Mouse (Mus musculus) heart, embryonic 12.5 days (tissue): ENCODE measurements around the gene Dcaf11. TPM values are rescaled to one million over a fixed set of nuclear protein-coding genes. Genes with fewer than 3 reads are reported as not detected.

ENCODE experiments used
- ATAC-seq: fragments of 200-750 bp; cut with Nextera tagmentation; 2 replicates; pipeline ENCODE4 v1.8.0; 2017; ENCODE audit warnings: moderate TSS enrichment, moderate library complexity; ENCODE audit not compliant: insufficient number of reproducible peaks, low FRiP score
- H3K27ac ChIP-seq: fragments of 300-500 bp; sonication (generic); 2 replicates; pipeline ENCODE4 v1.5.1; 2016; ENCODE audit warnings: mild to moderate bottlenecking, moderate library complexity; ENCODE audit not compliant: poor library complexity, severe bottlenecking
- H3K27me3 ChIP-seq: fragments of 300-500 bp; sonication (generic); replicated peaks from 2 replicates; pipeline ENCODE4 v1.6.1; 2016; ENCODE audit warnings: mild to moderate bottlenecking, moderate library complexity
- H3K36me3 ChIP-seq: fragments of 300-500 bp; sonication (generic); 2 replicates; pipeline ENCODE4 v1.6.1; 2016; ENCODE audit warnings: mild to moderate bottlenecking, moderate library complexity
- H3K4me1 ChIP-seq: fragments of 300-500 bp; sonication (generic); replicated peaks from 2 replicates; pipeline ENCODE4 v1.6.1; 2016; ENCODE audit warnings: mild to moderate bottlenecking
- H3K4me2 ChIP-seq: fragments of 300-500 bp; sonication (generic); 2 replicates; pipeline ENCODE4 v1.6.1; 2016; ENCODE audit warnings: mild to moderate bottlenecking, moderate library complexity
- H3K4me3 ChIP-seq: fragments of 300-500 bp; sonication (generic); 2 replicates; pipeline ENCODE4 v1.5.1; 2016; ENCODE audit warnings: mild to moderate bottlenecking
- H3K9ac ChIP-seq: fragments of 300-500 bp; sonication (generic); 2 replicates; pipeline ENCODE4 v1.6.1; 2016; ENCODE audit warnings: mild to moderate bottlenecking, moderate library complexity
- H3K9me3 ChIP-seq: fragments of 300-500 bp; sonication (generic); replicated peaks from 2 replicates; pipeline ENCODE4 v1.6.1; 2016; ENCODE audit warnings: mild to moderate bottlenecking, moderate library complexity
- WGBS: fragments of 180-500 bp; shearing (Covaris S2); methylation state at CpG from one replicate; pipeline ENCODE4 v1.1.7; 2016; 5-methylcytosine and 5-hydroxymethylcytosine counted together
- polyA plus RNA-seq: library from polyadenylated mRNA; unstranded; fragments of >200 nt; fragmentation: Nextera tagmentation; extraction: Ambion mirVana; gene quantifications from 2 replicates; pipeline ENCODE4 v1.2.1, GENCODE M21; 2016

The Dcaf11 gene
- polyA plus RNA-seq, 1 experiment from 2014 or later, result 78.7 TPM

DNA sequence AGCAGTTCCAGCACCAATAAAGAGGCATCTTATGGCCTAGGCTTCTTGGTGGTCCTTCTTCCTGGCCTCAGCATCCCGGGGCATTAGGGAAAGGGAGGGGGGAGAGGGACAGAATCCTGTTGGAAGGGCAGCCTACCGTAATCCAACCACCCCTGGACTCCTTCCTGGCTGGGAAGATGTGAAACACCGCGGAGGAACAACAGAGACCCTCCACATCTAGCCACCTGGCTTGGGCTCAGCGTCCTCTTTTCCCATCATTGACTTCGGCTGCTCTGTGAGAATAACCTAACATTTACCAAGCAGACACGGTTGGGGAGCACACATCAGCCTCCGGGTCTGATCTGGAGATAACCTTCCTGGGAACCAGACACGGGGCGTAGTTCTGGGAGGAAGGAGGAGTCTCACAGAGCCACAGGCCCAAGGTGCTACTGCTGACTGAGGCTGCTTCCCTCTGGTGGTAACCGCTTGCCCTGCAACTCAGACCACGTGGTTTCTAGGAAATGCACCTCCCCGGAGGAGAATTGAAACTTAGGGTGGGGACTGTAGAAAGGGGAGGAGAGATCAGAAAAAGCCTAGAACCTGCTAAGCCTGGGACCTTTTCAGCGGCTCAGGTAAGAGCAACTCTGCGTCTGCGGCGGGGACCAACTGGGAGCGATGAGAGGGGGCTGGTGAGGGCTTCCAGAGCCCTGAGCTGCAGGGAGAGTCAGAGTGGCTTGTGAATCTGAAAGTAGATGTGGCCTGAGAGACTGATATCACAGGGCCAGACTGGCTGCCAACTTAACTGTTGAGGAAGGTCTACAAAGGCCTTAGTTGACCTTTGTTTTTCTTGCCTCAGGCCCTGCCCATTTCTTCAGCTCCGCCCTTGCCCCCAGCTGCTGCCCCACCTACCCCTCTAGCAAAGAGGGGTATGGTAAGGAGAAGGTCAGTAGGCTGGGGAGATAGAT lies 44.1 kb downstream of the Dcaf11 start:
- no peaks in the 10 kb centered on the region for H3K27me3 ChIP-seq
- WGBS, result 15% methylated on average over 19 of the region's 19 CpGs
- no peaks in the 10 kb centered on the region for H3K9me3 ChIP-seq
- ATAC-seq, result peak; percentile 90
- H3K4me2 ChIP-seq, result peak overlapping the region; percentile 69
- peak overlapping the region; percentile 46 for H3K4me3 ChIP-seq
- H3K9ac ChIP-seq, result peak overlapping the region; percentile 66
- H3K4me1 ChIP-seq, result peaks cover 4% of the 10 kb centered on the region
- H3K36me3 ChIP-seq, result peaks cover 84% of the 10 kb centered on the region
- H3K27ac ChIP-seq, result peak overlapping the region; percentile 68

DNA sequence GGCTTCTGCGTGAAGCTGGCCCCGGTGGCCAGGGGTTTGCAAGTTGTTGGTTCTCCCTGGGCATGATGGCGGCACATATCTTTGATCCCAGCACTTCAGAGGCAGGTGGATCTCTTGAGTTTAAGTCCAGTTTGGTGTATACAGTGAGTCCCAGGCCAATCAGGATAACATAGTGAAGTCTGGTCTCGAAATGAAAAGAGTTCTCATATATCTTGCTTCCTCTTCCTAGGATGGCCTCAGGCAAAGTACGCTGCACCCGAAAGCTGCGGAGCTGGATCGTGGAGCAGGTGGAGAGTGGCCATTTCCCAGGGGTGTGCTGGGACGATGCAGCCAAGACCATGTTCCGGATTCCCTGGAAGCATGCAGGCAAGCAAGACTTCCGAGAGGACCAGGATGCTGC lies 45.0 kb downstream of the Dcaf11 start:
- Histone ChIP-seq H3K9me3 (no peaks in the 10 kb centered on the region), H3K27ac (no peak overlapping the region), H3K4me1 (peaks cover 4% of the 10 kb centered on the region), H3K4me3 (no peak overlapping the region), H3K36me3 (peaks cover 84% of the 10 kb centered on the region), H3K27me3 (no peaks in the 10 kb centered on the region), H3K4me2 (peak overlapping the region; percentile 69), H3K9ac (no peak overlapping the region)
- ATAC-seq, result no peak
- 94% methylated on average over 11 of the region's 11 CpGs for WGBS

DNA sequence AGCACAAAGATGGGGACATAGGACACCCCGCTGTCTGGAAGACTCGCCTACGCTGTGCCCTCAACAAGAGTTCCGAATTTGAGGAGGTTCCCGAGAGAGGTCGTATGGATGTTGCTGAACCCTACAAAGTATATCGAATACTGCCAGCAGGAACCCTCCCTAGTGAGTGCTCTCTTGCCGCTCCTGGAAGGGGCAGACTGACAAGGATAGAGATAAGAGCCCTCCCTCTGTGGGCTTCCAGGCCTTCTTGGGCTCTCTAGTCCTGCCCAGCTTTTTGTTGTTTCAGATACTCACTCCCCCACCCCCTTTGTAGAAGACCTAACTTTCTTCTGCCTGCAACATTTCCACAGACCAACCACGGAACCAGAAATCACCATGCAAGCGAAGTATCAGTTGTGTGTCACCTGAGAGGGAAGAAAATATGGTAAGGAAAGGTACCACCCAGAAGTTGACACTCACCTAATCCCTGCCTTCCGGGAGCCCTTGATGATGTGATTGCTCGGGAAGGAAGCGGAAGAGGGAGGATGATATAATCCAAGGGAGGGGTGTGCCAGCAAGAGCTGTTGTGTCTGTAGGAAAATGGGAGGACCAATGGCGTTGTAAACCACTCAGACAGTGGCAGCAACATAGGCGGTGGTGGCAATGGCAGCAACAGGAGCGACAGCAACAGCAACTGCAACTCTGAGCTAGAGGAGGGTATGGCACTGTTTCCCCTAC lies 46.1 kb downstream of the Dcaf11 start:
- no peak overlapping the region for H3K4me2 ChIP-seq
- peaks cover 4% of the 10 kb centered on the region for H3K4me1 ChIP-seq
- no peaks in the 10 kb centered on the region for H3K27me3 ChIP-seq
- H3K36me3 ChIP-seq, result peaks cover 78% of the 10 kb centered on the region
- H3K27ac ChIP-seq, result no peak overlapping the region
- H3K9ac ChIP-seq, result no peak overlapping the region
- H3K9me3 ChIP-seq, result no peaks in the 10 kb centered on the region
- no peak overlapping the region for H3K4me3 ChIP-seq
- WGBS, result 73% methylated on average over 16 of the region's 16 CpGs
- no peak for ATAC-seq

DNA sequence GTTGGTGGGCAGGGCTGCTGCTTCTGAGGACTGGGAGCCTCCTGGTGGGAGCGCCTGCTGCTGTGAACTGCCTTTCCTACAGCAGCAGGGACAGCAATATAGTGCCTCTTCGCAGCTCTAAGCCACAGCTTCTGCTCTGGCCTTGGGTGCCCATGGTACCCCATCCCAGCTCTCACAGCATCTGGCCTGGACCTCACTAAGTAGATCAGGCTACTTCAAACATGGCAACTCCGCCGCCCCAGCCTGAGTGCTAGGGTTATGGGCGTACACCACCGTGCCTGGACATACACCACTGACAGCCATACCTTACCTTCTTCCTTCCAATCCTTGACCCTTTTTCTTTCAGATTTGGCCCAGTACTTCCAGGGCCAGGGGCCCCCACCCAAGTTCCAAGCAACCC lies 48.5 kb downstream of the Dcaf11 start:
- no peak overlapping the region for H3K9ac ChIP-seq
- no peak overlapping the region for H3K4me2 ChIP-seq
- ATAC-seq, result no peak
- no peak overlapping the region for H3K4me3 ChIP-seq
- no peaks in the 10 kb centered on the region for H3K9me3 ChIP-seq
- H3K36me3 ChIP-seq, result peaks cover 53% of the 10 kb centered on the region
- 89% methylated on average over 6 of the region's 6 CpGs for WGBS
- H3K27ac ChIP-seq, result no peak overlapping the region
- H3K4me1 ChIP-seq, result peaks cover 11% of the 10 kb centered on the region
- no peaks in the 10 kb centered on the region for H3K27me3 ChIP-seq

DNA sequence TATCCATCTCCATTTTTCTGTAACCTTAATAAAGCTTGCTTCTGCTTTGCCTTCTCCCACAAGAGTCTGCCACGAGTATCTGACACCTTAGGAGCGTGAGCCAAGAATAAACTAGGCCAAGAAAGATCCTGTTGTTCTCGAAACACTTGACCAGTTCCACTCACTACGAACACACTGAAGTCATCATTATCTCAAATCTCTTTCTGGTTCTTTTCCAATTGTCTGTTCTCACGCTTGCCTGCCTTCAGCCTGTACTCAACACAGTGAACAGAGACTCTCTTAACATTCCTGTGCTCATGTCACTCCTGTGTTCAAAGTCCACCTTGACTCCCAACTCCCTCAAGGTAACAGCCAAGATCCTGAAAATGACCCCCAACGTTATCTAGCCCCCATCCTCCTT lies 53.5 kb downstream of the Dcaf11 start:
- peaks cover 19% of the 10 kb centered on the region for H3K4me1 ChIP-seq
- H3K27me3 ChIP-seq, result no peaks in the 10 kb centered on the region
- H3K9me3 ChIP-seq, result no peaks in the 10 kb centered on the region
- 35% methylated on average over 6 of the region's 6 CpGs for WGBS
- ATAC-seq, result no peak
- H3K9ac ChIP-seq, result no peak overlapping the region
- H3K27ac ChIP-seq, result no peak overlapping the region; the same call in 1 of the 2 replicates
- no peak overlapping the region for H3K4me3 ChIP-seq
- H3K36me3 ChIP-seq, result peaks cover 18% of the 10 kb centered on the region
- no peak overlapping the region for H3K4me2 ChIP-seq

DNA sequence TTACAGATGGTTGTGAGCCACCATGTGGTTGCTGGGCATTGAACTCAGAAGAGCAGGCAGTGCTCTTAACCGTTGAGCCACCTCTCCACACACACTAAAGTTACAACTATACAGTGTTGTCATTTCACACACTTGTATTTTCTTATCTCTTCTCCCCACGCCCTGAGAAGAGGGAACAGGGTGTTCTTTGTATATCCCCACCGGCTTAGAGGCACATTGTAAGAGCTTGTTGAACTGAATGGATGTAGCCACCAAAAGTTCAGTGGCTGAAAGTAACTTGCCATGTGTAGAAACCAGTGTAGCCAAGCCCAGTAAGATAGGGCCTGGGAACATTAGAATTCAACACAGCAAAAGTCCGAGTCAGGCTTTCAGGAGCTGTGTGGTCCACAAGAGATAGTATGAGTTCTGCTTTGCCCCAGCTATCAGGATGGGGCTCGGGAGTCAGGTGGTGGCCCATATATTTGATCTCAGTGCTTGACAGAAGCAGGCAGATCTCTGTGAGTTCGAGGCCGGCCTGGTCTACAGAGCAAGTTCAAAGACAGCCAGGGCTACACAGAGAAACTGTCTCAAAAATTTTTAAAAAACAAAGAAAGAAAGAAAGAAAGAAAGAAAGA lies 54.9 kb downstream of the Dcaf11 start:
- Histone ChIP-seq H3K36me3 (peaks cover 5% of the 10 kb centered on the region), H3K4me3 (no peak overlapping the region), H3K4me1 (peaks cover 27% of the 10 kb centered on the region), H3K27me3 (no peaks in the 10 kb centered on the region), H3K9me3 (no peaks in the 10 kb centered on the region), H3K4me2 (no peak overlapping the region), H3K27ac (no peak overlapping the region), H3K9ac (no peak overlapping the region)
- WGBS, result 53% methylated on average over 7 of the region's 7 CpGs
- no peak for ATAC-seq

DNA sequence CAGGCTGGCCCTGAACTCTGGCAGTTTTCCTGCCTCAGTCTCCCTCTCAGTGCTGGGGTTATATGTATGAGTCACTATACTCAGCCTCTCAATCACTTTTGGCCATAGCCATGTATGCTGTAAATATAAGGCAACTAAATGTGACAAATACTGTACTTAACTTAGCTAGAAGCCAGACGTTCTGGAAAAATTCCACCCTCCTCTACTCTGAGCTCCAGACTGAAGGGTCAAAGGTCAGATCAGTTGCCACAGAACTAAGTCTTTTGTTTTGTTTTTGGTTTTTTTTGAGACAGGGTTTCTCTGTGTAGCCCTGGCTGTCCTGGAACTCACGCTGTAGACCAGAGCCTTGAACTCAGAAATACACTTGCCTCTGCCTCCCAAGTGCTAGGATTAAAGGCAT lies 56.1 kb downstream of the Dcaf11 start:
- 50% methylated on average over 2 of the region's 2 CpGs for WGBS

DNA sequence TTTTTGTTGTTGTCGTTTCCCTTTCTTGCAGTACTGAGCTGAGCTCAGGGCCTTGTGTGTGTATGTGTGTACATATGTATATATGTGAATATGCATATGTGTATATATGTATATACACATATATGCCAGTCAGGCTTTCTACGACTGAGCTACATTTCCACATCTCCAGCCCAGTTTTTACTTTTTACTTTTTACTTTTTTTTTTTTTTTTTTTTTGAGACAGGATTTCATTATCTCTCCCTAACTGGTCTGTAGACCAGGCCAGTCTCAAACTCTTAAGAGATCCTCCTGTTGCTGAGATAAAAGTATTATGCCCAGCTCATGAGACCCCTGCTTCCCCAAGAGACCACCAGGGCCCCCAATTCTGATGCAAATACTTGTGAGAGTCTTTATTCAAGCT lies 57.0 kb downstream of the Dcaf11 start:
- no peak overlapping the region for H3K9ac ChIP-seq
- H3K9me3 ChIP-seq, result no peaks in the 10 kb centered on the region
- H3K27ac ChIP-seq, result peak overlapping the region; percentile 36; the same call in 1 of the 2 replicates
- no peak overlapping the region for H3K4me3 ChIP-seq
- no peak overlapping the region for H3K4me2 ChIP-seq
- peaks cover 27% of the 10 kb centered on the region for H3K4me1 ChIP-seq
- H3K27me3 ChIP-seq, result no peaks in the 10 kb centered on the region
- no peak for ATAC-seq
- WGBS, result 83% methylated on average over 2 of the region's 2 CpGs
- H3K36me3 ChIP-seq, result no peaks in the 10 kb centered on the region

More for the DNA sequence above, 56.1 kb downstream of the Dcaf11 start:
- H3K27me3 ChIP-seq, result no peaks in the 10 kb centered on the region
- no peak overlapping the region for H3K4me3 ChIP-seq
- ATAC-seq, result no peak
- no peaks in the 10 kb centered on the region for H3K36me3 ChIP-seq
- H3K9ac ChIP-seq, result no peak overlapping the region
- H3K9me3 ChIP-seq, result no peaks in the 10 kb centered on the region
- H3K27ac ChIP-seq, result no peak overlapping the region
- no peak overlapping the region for H3K4me2 ChIP-seq
- peaks cover 27% of the 10 kb centered on the region for H3K4me1 ChIP-seq

DNA sequence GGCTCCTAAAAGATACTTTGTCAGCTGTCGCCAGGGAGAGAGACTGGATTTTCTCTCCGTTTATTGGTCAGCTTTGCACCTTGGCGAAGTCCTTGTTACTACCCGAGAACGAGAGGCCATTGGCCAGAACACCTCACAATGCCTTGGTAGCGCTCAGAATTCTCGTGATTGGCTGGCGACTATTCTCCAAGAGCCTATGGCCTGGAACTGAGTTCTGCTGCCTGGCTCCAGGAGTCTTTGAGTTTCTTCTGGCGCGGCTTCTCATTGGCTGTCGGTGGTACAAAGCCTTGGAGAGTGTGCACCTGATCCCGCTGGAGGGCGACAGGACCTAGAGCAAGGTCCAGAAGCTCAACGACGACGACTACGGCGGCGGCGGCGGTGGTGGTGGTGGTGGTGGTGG lies 58.0 kb downstream of the Dcaf11 start, which contains the start of gene Rec8:
TSS of gene Rec8 (plus strand) at position 216 of the 400 bp plus-strand sequence.
- Histone ChIP-seq H3K4me1 (peaks cover 25% of the 10 kb centered on the region), H3K27ac (peak within 1 kb of the TSS; percentile 36; the same call in 1 of the 2 replicates), H3K4me3 (peak within 1 kb of the TSS; percentile 37), H3K4me2 (peak within 1 kb of the TSS; percentile 64), H3K9me3 (no peaks in the 10 kb centered on the region), H3K36me3 (peaks cover under 1% of the 10 kb centered on the region; the same call in 1 of the 2 replicates), H3K27me3 (no peaks in the 10 kb centered on the region), H3K9ac (peak within 1 kb of the TSS; percentile 48; the same call in 1 of the 2 replicates)
- ATAC-seq, result peak; percentile 88
- WGBS, result 13% methylated on average over 21 of the region's 21 CpGs

DNA sequence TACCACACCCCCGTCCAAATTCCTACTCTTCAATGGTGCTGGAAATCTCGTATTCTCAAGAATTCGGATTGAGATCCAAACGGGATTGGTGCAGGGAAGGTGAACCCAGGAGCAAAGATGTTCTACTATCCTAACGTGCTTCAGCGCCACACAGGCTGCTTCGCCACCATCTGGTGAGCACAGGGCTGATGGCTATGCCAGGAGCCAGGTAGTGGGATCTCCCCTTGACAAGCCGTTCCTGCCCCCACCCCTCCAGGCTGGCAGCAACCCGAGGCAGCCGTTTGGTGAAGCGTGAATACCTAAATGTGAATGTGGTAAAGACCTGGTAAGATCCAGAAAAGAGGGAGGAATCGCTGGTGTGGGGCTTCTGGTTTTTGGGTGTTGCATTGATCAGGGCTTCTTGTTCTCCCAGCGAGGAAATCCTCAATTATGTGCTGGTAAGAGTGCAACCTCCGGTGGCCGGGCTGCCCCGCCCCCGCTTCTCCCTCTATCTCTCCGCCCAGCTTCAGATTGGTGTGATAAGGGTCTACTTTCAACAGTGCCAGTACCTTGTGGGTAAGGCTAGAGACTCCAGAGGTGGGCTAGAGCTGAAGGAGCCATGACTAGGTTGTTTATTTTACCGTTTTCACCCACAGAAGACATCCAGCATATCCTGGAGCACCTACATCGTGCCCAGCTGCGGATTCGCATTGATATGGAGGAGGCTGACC lies 58.8 kb downstream of the Dcaf11 start:
- H3K27me3 ChIP-seq, result no peaks in the 10 kb centered on the region
- ATAC-seq, result no peak
- H3K9me3 ChIP-seq, result no peaks in the 10 kb centered on the region
- peaks cover 17% of the 10 kb centered on the region for H3K4me1 ChIP-seq
- H3K27ac ChIP-seq, result no peak overlapping the region
- 32% methylated on average over 22 of the region's 22 CpGs for WGBS
- peak overlapping the region; percentile 37 for H3K4me3 ChIP-seq
- peaks cover 8% of the 10 kb centered on the region for H3K36me3 ChIP-seq
- peak overlapping the region; percentile 48; the same call in 1 of the 2 replicates for H3K9ac ChIP-seq
- peak overlapping the region; percentile 64 for H3K4me2 ChIP-seq
